Mouse (Mus musculus): ENCODE data around the gene Uggt1. TPM values are rescaled to one million over a fixed set of nuclear protein-coding genes. Genes with fewer than 3 reads are reported as not detected.

Gene Uggt1
- total RNA-seq (2021) = 10 to 100 TPM; 18.2 to 24.1 TPM
- long read RNA-seq, experiment 1, full-length matches to known transcripts = 2 of 10 reads
- long read RNA-seq, experiment 1, partial matches to known transcripts = 0 of 10 reads
- long read RNA-seq, experiment 1, other reads (novel, unspliced or antisense) = 8 of 10 reads
- long read RNA-seq, experiment 2, full-length matches to known transcripts = 1 of 14 reads
- long read RNA-seq, experiment 2, partial matches to known transcripts = 0 of 14 reads
- long read RNA-seq, experiment 2, other reads (novel, unspliced or antisense) = 13 of 14 reads

DNA sequence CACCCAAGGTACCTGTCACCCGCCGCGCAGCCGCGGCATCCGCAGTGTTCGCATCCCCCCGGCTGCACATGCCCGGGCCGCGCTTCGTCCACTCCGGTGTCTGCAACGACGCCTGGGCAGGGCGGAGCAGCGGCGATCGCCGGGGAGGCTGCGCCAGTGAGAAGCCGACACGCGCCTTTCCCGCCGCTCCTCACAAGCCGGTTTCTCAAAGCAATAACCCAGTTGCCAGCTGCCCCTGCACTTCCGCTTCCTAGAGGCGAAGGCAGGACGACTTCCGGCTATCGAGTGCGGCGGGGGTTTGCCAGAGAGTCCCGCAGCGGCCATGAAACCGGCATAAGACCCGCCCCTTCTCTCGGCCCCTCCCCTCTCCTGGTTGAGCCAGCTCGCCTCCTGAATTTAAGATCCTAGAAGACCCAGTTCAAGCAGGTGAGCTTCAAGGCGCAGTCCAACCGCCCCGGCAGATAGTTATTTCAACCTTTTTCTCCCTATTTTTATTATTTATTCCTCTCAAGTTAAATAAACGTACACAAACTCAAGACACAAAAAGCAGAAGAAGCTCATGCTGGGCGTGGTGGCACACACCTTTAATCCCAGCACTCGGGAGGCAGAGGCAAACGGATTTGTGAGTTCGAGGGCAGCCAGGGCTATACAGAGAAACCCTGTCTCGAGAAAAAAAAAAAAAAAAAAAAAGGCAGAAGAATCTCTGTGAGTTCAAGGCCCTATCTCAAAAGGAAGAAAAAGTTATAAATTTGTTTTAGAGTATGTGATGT, at the start of gene Uggt1:
Uggt1 (minus strand) TSS at position 663 of the 770 bp plus-strand sequence.
- intact Hi-C loops (cut with DNase I) = loop anchor here (5.0 kb wide), 1 partner anchor 177 kb away; the partner anchor contains the start of gene Hs6st1
- peak; percentile 82 to 91 for DNase-seq

GRCm38 (mm10) chr1:36293470-36293869, 49.0 kb upstream of the Uggt1 start:
- intact Hi-C loops (cut with DNase I) = no loop called here
- no peak for DNase-seq

GRCm38 (mm10) chr1:36281849-36282248, 37.3 kb upstream of the Uggt1 start:
- intact Hi-C loops (cut with DNase I) = no loop called here
- no peak for DNase-seq

DNA sequence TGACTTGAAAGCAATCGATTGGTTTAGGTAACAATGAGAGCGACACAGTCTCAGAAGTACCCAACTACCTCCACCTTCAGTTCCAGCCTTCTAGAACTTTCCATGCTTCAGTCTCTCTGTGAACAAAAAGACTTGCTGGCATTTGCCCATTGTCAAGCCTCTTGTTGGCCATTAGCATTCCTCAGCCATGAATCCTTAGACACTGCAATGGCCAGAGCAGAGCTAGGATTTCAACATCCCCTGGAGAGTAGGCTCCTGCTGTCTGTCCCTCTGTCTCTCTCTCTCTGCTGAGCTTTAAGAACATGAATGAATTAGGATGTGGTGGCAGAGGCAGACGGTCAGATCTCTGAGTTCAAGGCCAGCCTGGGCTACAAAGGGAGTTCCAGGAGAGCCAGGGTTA, 36.4 kb upstream of the Uggt1 start:
- intact Hi-C loops (cut with DNase I) = no loop called here

GRCm38 (mm10) chr1:36279202-36279601, 34.7 kb upstream of the Uggt1 start:
- peak; percentile 72 to 77 for DNase-seq
- intact Hi-C loops (cut with DNase I) = no loop called here

More for the DNA sequence above, 36.4 kb upstream of the Uggt1 start:
- no peak for DNase-seq

- peak; percentile 79 to 80 for DNase-seq
- intact Hi-C loops (cut with DNase I) = no loop called here
Observed at GRCm38 (mm10) chr1:36277267-36278060, 32.9 kb upstream of the Uggt1 start.

- intact Hi-C loops (cut with DNase I) = no loop called here
- no peak for DNase-seq
Observed at GRCm38 (mm10) chr1:36275635-36276389, 31.3 kb upstream of the Uggt1 start.

DNA sequence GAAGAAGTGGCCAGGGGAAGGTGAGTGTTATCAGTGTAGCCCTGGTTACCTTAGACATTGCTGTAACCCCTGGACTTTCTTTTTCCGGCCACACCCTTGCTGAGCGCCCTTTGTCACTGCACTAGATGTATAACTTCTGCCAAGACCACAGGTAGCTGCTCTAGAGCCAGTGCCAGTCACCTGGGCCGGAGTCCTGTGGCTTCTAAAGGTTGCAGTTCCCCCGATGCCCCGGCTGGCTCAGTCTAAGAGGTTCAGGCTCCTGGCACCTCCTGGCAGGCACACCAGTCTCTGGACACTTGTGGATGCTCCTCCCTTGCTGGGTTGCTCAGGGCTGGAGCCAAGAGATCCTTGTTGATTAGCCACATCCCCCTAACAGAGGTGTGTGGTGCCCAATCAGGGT, 29.9 kb upstream of the Uggt1 start, which contains the start of gene Neurl3:
Neurl3 (minus strand) TSS at position 225 of the 400 bp plus-strand sequence.
- intact Hi-C loops (cut with DNase I) = no loop called here
- DNase-seq = no peak

DNA sequence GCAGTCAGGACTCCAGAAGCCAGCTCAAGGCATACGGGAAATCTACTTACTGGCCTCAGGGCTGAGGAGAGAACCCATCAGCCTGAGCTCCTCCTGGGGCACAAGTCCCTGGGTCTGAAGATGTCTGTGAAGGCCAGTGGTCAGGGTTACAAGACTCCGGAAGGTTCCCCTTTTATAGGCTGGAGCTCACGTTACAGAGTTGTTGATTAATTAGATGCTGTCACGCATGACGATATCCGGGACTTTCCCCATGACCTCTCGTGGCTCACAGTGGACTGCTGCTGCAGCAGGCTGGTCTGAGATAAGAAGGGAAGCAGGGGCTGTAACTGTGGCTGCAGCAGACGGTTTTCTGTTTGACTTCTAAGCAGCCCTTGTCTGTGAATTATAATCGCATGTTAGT, 28.8 kb upstream of the Uggt1 start:
- DNase-seq = no peak
- intact Hi-C loops (cut with DNase I) = loop anchor here (2.0 kb wide), 1 partner anchor 16 kb away; no protein-coding TSS in a partner anchor

GRCm38 (mm10) chr1:36272546-36272945, 28.0 kb upstream of the Uggt1 start:
- peak in 1 of 2 experiments; percentile 21 for DNase-seq
- intact Hi-C loops (cut with DNase I) = loop anchor here (2.0 kb wide), 1 partner anchor 16 kb away; no protein-coding TSS in a partner anchor

DNA sequence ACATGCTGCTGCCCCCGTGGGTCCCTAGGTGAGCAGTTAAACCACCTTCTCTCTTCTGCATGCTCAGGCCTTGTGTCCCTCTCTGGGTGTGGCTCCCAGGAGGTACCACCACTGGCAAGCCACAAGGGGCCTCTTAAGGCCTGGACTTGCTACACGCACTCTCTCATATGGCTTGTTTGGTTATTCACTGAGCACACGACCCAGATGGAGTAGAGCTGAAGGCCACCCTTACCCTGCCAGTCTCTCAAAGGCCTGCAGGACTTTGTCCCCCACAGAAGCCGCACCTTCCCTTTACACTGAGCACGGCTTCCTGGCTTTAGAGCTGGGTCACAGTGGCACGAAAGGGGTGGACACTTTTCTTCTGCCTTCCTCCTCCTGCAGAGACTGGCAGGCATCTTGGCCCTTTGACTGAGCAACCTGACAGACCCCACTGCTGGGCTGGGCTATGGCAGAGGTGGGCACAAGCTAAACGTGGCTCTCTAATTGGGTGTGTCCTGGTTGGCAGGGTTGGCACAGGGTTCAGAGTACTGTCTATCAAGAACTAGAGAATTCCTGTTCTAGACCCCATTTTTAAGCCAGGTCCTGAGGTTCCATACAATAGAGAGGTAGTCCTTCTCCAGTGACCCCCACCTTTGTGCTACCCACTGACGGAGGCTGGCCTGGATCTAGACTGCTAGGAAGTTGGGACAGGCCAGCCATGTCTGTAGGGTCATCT, 27.2 kb upstream of the Uggt1 start:
- intact Hi-C loops (cut with DNase I) = loop anchor here (2.0 kb wide), 1 partner anchor 15 kb away; no protein-coding TSS in a partner anchor
- peak in 1 of 2 experiments; percentile 14 for DNase-seq

DNA sequence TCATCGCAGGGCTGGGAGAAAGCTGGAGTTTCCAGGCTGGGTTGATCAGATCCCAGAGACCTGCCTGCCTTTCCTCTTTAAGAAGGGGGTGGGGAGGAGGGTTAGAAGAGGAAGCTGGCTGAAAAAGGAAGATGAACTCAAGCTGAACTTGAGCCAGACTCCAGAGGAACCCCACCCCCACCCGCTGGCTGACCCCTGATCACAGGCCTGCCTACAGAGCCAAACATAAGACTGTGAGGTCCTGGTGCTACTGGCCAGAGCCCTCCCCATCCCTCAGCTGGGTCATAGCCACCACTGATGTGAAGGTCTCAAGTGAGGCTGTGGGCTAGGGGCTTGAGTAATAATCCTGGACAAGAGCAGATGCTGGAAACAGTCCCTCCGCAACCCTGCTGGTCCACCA, 26.1 kb upstream of the Uggt1 start:
- DNase-seq = no peak
- intact Hi-C loops (cut with DNase I) = no loop called here

DNA sequence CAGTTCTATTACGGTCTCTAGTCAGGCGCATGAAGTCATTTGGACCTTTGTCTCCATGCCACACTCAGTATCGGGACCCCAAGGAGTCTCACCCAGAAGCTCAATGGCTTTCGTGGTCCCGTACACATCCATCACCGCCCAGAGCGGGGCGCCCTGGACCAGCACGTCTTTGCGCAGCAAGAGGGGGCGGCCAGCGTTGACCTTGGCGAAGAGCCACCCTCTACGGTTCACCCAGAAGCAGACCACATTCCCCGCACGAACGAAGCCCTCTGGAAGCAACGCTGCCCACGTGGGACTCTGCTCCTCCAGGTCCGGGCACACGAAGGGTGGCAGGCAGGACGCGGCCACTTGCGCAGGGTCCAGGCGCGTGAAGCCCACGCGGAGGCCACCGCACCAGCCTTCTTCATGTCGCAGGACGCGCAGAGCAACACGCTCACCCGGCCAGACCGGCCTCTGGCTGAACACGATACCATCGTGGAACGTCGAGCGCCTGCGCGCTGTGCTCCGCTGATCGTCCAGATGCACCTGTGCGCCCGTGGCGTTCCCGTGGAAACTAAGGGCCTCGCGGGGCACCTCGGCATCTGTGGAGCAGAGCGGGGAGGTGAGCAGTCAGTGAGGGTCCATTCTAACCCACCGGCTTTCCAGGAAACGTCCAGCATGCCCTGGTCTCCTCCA, 24.7 kb upstream of the Uggt1 start:
- intact Hi-C loops (cut with DNase I) = no loop called here
- no peak for DNase-seq

DNA sequence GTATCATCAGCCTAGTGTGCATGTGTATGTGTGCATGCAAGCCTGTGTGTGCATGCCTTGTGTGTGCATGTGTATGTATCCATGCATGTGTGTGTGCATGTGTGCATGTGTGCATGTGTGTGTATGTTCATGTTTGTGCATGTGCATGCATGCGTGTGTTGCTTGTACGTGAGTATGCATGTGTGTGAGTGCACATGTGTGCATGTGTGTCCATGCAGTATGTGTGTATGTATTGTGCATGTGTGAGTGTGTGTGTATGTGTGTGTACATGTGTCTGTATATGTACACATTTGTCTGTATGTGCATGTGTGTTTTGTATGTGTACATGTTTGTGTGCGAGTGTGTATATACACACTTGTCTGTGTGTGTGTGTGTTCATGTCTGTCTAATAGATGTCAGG, 23.1 kb upstream of the Uggt1 start:
- no peak for DNase-seq
- intact Hi-C loops (cut with DNase I) = no loop called here

GRCm38 (mm10) chr1:36266293-36266692, 21.8 kb upstream of the Uggt1 start:
- intact Hi-C loops (cut with DNase I) = no loop called here

DNA sequence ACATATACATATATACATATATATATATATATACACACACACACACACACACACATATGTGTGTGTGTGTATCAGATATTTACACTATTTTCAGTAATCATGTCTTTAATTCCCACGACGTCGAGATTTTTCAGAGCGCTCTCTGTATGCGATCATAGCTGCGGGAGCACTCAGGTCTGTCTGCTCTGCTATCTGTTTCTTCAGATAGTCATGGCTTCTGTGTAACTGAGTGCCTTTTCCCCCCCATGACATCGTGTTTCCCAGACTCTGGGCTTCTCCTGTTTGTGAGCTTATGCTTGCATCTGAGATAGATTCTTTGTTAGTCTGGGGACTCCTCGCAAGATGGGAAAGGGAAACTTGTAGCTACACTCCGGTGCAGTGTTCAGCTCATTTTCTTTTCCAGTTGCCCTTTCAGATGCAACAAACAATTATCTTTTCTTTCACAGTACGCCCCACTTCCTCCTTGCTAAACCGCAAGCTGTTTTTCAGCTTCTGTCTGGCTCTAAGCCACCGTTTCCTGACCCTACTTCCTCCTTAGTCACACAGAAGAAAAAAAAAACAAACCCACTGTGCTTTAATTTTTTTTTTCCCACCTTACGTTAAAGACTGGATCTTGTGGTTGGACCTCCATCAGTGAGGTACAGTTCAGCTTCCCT, 19.4 kb upstream of the Uggt1 start:
- no peak for DNase-seq
- intact Hi-C loops (cut with DNase I) = no loop called here

More at GRCm38 (mm10) chr1:36266293-36266692, 21.8 kb upstream of the Uggt1 start:
- no peak for DNase-seq

GRCm38 (mm10) chr1:36261708-36262504, 17.4 kb upstream of the Uggt1 start:
- intact Hi-C loops (cut with DNase I) = no loop called here
- DNase-seq = no peak
